Mouse (Mus musculus) activated CD4-positive, CD25-positive, alpha-beta regulatory T cell, adult 4 months (primary cell): ENCODE measurements around the gene Gm4894. TPM values are rescaled to one million over a fixed set of nuclear protein-coding genes. Genes with fewer than 3 reads are reported as not detected.

Experiments used
- ATAC-seq: one replicate; pipeline ENCODE4 v1.8.0; 2017
- polyA plus RNA-seq, 2 experiments: library from polyadenylated mRNA; unstranded; fragments of 100-300 nt; shearing (Covaris generic); gene quantifications; one replicate each; pipeline ENCODE4 v1.2.1; 2017

The Gm4894 gene
- polyA plus RNA-seq, result not detected

GRCm38 (mm10) chr9:49250231-49250630 is at the start of gene Gm4894:
TSS of gene Gm4894 (plus strand) at chr9:49250531.
- no peak for ATAC-seq

GRCm38 (mm10) chr9:49206331-49206730 is 44.0 kb upstream of the Gm4894 start:
- ATAC-seq, result no peak

GRCm38 (mm10) chr9:49211493-49211892 is 38.8 kb upstream of the Gm4894 start:
- ATAC-seq, result no peak

DNA sequence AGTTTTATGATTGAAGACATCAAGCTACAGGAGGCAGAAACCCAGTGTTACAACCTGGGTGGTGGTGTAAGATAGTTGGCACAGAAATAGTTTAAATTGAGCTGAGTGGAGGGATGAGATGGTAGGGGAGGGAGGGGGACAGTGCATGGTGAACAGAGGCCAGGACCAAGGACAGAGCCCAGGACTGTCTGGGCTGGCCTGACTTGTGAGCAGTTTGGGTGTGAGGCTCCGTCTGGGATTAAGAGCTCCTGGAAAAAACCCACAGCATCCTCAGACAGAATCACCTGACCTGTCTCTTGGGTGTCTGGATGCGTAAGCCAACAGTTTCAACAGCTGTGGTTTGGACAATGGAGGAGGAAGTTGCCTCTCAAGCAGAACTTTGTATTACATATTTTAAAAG is 35.6 kb upstream of the Gm4894 start:
- ATAC-seq, result no peak

- no peak for ATAC-seq
Observed at GRCm38 (mm10) chr9:49217626-49218607, 32.4 kb upstream of the Gm4894 start.

DNA sequence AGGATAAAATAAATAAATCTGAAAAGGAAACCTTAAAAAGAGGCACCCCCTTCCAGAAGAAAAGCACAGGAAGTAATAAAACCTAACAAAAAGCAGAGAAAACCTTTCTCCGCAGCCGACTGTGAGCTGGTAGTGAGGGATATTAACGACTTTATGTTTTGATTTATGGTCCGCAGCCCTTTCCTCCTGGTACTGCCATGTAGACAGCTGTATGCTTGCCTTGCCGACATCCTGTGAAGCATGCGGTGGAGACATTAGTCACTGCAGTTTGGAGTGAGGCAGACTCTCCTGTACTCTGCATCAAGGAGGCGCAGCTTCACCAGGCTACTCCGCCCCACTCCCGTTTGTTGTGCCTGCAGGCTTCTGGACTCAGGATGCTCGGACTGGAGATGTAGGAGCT is 25.8 kb upstream of the Gm4894 start:
- ATAC-seq, result no peak

GRCm38 (mm10) chr9:49227442-49227841 is 22.9 kb upstream of the Gm4894 start:
- ATAC-seq, result no peak

GRCm38 (mm10) chr9:49229054-49229453 is 21.3 kb upstream of the Gm4894 start:
- no peak for ATAC-seq

DNA sequence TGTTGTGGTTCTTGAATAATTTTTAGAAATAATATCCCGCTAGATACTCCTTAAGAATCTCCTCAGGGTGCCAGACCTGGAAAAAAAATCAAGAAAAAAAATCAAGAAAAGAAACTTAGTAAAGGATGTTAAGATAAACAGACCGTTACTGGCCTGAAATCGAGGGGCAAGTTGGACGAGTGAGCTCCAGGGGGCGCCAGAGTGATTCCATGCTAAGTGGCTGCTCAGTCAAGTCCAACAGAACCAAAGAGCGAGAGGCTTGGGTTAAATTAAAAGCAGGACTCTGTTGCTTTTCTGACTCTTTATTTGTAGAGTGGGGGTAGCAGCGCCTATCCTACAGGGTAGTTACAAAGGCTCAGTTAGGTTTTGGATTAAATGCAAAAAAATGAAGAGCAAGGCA is 3.5 kb upstream of the Gm4894 start:
- ATAC-seq, result no peak

DNA sequence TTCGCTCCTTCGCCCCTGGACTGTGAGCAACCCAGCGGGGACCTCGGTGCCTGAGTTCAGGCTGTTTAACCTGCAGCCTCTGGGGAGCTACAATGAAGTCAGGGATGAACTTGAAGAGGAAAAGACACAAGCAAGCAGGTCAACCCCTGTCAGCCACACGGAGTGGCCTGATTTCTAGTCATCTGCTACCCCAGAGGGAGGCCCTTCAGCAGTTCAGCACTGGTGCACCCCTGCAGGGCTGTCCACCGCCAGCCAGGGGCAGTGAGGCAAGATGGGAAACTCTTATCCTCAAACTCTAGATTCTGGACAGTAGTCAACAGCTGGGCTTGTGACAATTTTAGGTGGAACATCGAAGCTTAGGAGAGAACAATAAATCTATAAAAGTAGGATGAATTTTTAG is 18.6 kb downstream of the Gm4894 start:
- no peak for ATAC-seq

- no peak for ATAC-seq
Observed at GRCm38 (mm10) chr9:49273566-49273965, 23.2 kb downstream of the Gm4894 start.

DNA sequence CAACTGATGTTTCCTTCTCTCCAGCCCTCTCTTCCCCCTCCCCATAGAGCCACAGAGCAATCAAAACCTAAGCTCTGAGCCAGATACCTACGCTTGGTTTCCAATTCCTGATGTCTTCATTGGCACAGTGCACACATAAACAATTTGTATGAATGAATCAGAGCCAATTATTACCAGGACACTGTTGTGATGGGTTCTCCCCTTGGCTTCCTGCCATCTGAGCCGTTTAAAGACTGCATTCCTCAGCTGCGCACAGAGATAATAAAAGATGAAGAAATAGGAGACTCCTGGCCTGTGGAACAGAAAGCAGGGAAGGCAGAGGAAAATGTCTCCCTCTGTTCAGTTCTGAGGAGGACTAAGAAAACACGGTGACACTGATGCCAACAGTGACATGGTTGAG is 25.6 kb downstream of the Gm4894 start:
- ATAC-seq, result no peak

- ATAC-seq, result no peak
Observed at GRCm38 (mm10) chr9:49276542-49277334, 26.4 kb downstream of the Gm4894 start.

- no peak for ATAC-seq
Observed at GRCm38 (mm10) chr9:49295101-49295500, 44.8 kb downstream of the Gm4894 start.

- no peak for ATAC-seq
Observed at GRCm38 (mm10) chr9:49307576-49307975, 57.2 kb downstream of the Gm4894 start.

DNA sequence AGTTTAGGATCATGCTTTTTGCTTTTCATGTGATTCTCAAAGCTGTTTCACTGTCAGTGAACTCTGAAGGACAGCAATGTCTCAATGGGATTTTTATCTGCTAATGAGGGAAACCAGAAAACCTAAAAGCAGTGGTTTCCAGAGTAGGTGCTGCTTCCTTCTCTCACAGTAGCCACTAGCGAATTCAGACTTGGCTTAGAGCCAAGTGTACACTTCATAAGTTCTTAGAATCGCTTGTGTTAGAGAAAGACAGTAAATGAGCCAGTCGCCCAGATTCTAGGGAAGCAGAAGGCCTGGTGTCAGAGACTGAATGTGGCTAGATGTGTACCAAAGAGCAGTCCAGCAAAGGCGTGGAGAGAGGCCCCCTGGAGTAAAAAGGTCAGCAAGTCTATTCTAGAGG is 60.5 kb downstream of the Gm4894 start:
- no peak for ATAC-seq

GRCm38 (mm10) chr9:49318638-49319037 is 68.3 kb downstream of the Gm4894 start:
- no peak for ATAC-seq

Other genes starting within 250 kb of the Gm4894 start
- 10 to 100 TPM; 33.5 to 38.6 TPM for gene Zw10, start 194.9 kb upstream of the Gm4894 start, polyA plus RNA-seq
- gene Tmprss5, start 169.3 kb upstream of the Gm4894 start, polyA plus RNA-seq, result not detected
- gene Drd2, start 90.1 kb downstream of the Gm4894 start, polyA plus RNA-seq, result not detected
- not detected for gene Ankk1, start 176.5 kb downstream of the Gm4894 start, polyA plus RNA-seq
- gene Ttc12, start 235.7 kb downstream of the Gm4894 start, polyA plus RNA-seq, result not detected